ENCODE assay signal across 15 mouse cellular contexts in genomic region chr10:80572477-80572876, GRCm38 (mm10). TPM values are rescaled to one million over a fixed set of nuclear protein-coding genes. Genes with fewer than 3 reads are reported as not detected.
DNase-seq lines count a peak whose midpoint lies in the region; ATAC-seq and TF ChIP-seq lines count a peak whose summit lies in the region.
"Had no signal": no experiment of that assay in that cellular context is flagged by ENCODE, and none has a peak within 500 bp of the region (broad histone marks: within the 10 kb centered on the region; RNA-seq: fewer than 3 reads in every experiment).

No protein-coding gene starts in this region.

- H3K27ac ChIP-seq in heart, embryonic 13.5 days (replicated peaks), result peak overlapping the region; percentile 48; the same call in 1 of the 2 replicates
- no peak overlapping the region for H3K27ac ChIP-seq in heart, embryonic 12.5 days (ENCODE audit: poor library complexity, severe bottlenecking)
- peak overlapping the region; percentile 68 for H3K27ac ChIP-seq in MEL (ENCODE audit: control insufficient read depth, low read depth, low read length)
- H3K27ac ChIP-seq: gastrocnemius, adult 2 months; heart, adult 2 months; midbrain, embryonic 12.5 days had no signal

- peaks cover 81% of the 10 kb centered on the region for H3K79me2 ChIP-seq in MEL (ENCODE audit: control insufficient read depth, insufficient read depth, low read length, poor library complexity)

- H3K4me2 ChIP-seq in heart, embryonic 13.5 days, result no peak overlapping the region
- no peak overlapping the region for H3K4me2 ChIP-seq in heart, embryonic 12.5 days
- H3K4me2 ChIP-seq: midbrain, embryonic 12.5 days had no signal

- 80% methylated on average over 2 of the region's 2 CpGs for WGBS in heart, embryonic 13.5 days
- WGBS in heart, embryonic 12.5 days, result 66% methylated on average over 2 of the region's 2 CpGs

- TF ChIP-seq POLR2A in MEL (IDR thresholded peaks at IDR 0.05; ENCODE audit: control insufficient read depth in 1 of 2, insufficient read depth in 1 of 2, low read depth in 1 of 2, low read length in 2 of 2, poor library complexity in 1 of 2), result no peak; a peak in 1 of 4 replicates

- peaks cover 15% of the 10 kb centered on the region for H3K36me3 ChIP-seq in heart, embryonic 13.5 days
- peaks cover 13% of the 10 kb centered on the region for H3K36me3 ChIP-seq in heart, embryonic 12.5 days
- H3K36me3 ChIP-seq in MEL (ENCODE audit: control insufficient read depth in 1 of 2, insufficient read depth in 2 of 2, low read length in 2 of 2), result peaks cover 0 to 41% of the 10 kb centered on the region in 2 experiments; a peak in 2 of 4 replicates
- H3K36me3 ChIP-seq: midbrain, embryonic 12.5 days had no signal

- no peak overlapping the region for H3K4me3 ChIP-seq in heart, embryonic 13.5 days
- no peak overlapping the region for H3K4me3 ChIP-seq in heart, embryonic 12.5 days
- no peak overlapping the region for H3K4me3 ChIP-seq in MEL (ENCODE audit: control insufficient read depth in 1 of 2, insufficient read depth in 1 of 2, low read depth in 2 of 2, low read length in 2 of 2)
- H3K4me3 ChIP-seq: gastrocnemius, adult 2 months; heart, adult 2 months; midbrain, embryonic 12.5 days had no signal

- no peak for TF ChIP-seq CTCF in MEL (IDR thresholded peaks at IDR 0.05 in 2 of 3, conservative IDR thresholded peaks at IDR 0.05 in 1 of 3; ENCODE audit: control insufficient read depth in 1 of 3, insufficient read depth in 1 of 3, low read depth in 2 of 3, low read length in 3 of 3, poor library complexity in 1 of 3, severe bottlenecking in 1 of 3)

- ATAC-seq in heart, embryonic 13.5 days (ENCODE audit: extremely low read depth, insufficient number of reproducible peaks, low FRiP score, low TSS enrichment), result no peak
- ATAC-seq in heart, embryonic 12.5 days (ENCODE audit: insufficient number of reproducible peaks, low FRiP score), result no peak
- peak; percentile 41 for ATAC-seq in erythroid progenitor cell, adult 5-6 weeks (replicated peaks; ENCODE audit: low FRiP score, poor library complexity, severe bottlenecking)
- peak; percentile 24 for ATAC-seq in megakaryocyte progenitor cell, adult 5-6 weeks (replicated peaks; ENCODE audit: poor library complexity)
- ATAC-seq: lung, postnatal 0 days had no signal

- no peaks in the 10 kb centered on the region for H3K27me3 ChIP-seq in heart, embryonic 13.5 days (replicated peaks)
- H3K27me3 ChIP-seq in heart, embryonic 12.5 days (replicated peaks), result no peaks in the 10 kb centered on the region
- no peaks in the 10 kb centered on the region for H3K27me3 ChIP-seq in MEL (ENCODE audit: control insufficient read depth in 1 of 2, insufficient read depth in 2 of 2, low read length in 2 of 2)

- H3K4me1 ChIP-seq in heart, embryonic 13.5 days, result peaks cover 70% of the 10 kb centered on the region
- H3K4me1 ChIP-seq in heart, embryonic 12.5 days (replicated peaks), result peaks cover 76% of the 10 kb centered on the region
- peaks cover 12 to 59% of the 10 kb centered on the region in 2 experiments; a peak in 3 of 4 replicates for H3K4me1 ChIP-seq in MEL (ENCODE audit: control insufficient read depth in 1 of 2, insufficient read depth in 2 of 2, low read length in 2 of 2)

- TF ChIP-seq RAD21 in MEL (IDR thresholded peaks at IDR 0.05; ENCODE audit: low read depth, low read length), result no peak

- H3K9me3 ChIP-seq in heart, embryonic 13.5 days, result no peaks in the 10 kb centered on the region
- no peaks in the 10 kb centered on the region for H3K9me3 ChIP-seq in heart, embryonic 12.5 days (replicated peaks)
- H3K9me3 ChIP-seq in MEL (replicated peaks; ENCODE audit: insufficient read depth, low read length), result no peaks in the 10 kb centered on the region
- H3K9me3 ChIP-seq: midbrain, embryonic 12.5 days had no signal

- TF ChIP-seq EP300 in MEL (IDR thresholded peaks at IDR 0.05; ENCODE audit: low read depth in 1 of 2, low read length in 2 of 2), result peak; percentile 68 to 91

- peak overlapping the region; percentile 77; the same call in 1 of the 2 replicates for H3K9ac ChIP-seq in heart, embryonic 13.5 days
- H3K9ac ChIP-seq in heart, embryonic 12.5 days, result no peak overlapping the region
- H3K9ac ChIP-seq in MEL (ENCODE audit: control insufficient read depth, low read depth, low read length, poor library complexity, severe bottlenecking), result peak overlapping the region; percentile 33; the same call in 1 of the 2 replicates
- H3K9ac ChIP-seq: midbrain, embryonic 12.5 days had no signal

- peak; percentile 65 for DNase-seq in MEL (ENCODE audit: low read depth, low spot score)
- no peak for DNase-seq in frontal cortex, postnatal 25 days (ENCODE audit: low spot score in 2 of 2)
- no peak for DNase-seq in thymus, postnatal 0 days (ENCODE audit: low spot score)
- no peak for DNase-seq in adrenal gland, postnatal 36 days
- DNase-seq: adrenal gland, adult 8-10 months; gastrocnemius, adult 2 months; heart, adult 2 months; kidney, adult 2 months; thymus, adult 2 months had no signal

RNA-seq across cellular contexts. Expression of gene Klf16, which starts 4.6 kb away (rescaled TPM):
- 5.1 and 6.2 TPM in 2 replicates for polyA plus RNA-seq in heart, embryonic 13.5 days (2015; fragmentation: Nextera tagmentation; extraction: Ambion mirVana)
- polyA plus RNA-seq in heart, embryonic 12.5 days (2016; fragmentation: Nextera tagmentation; extraction: Ambion mirVana), result 7.9 and 8.5 TPM in 2 replicates
- total RNA-seq in MEL (2012; rRNA removed), result 30.0 and 37.1 TPM in 2 replicates
- polyA plus RNA-seq in MEL (2012; ENCODE audit: insufficient read depth in 1 of 2, insufficient read length in 2 of 2, low read depth in 1 of 2, low replicate concordance in 2 of 2, missing spikeins in 1 of 2), result 10 to 100 TPM in 1 of 2 experiments, not detected in 1; 51.1 TPM
- total RNA-seq in erythroid progenitor cell, adult 5-6 weeks (2015; ENCODE audit: low replicate concordance), result 8.4 and 9.4 TPM in 2 replicates
- total RNA-seq in erythroid progenitor cell, adult 5-6 weeks (2017; ENCODE audit: low replicate concordance), result 9.9 and 14.1 TPM in 2 replicates
- total RNA-seq in megakaryocyte progenitor cell, adult 5-6 weeks (2015), result 5.3 and 5.4 TPM in 2 replicates
- total RNA-seq in megakaryocyte progenitor cell, adult 5-6 weeks (2017), result 4.3 and 6.0 TPM in 2 replicates
- polyA plus RNA-seq in thymus, postnatal 0 days (2015; fragmentation: Nextera tagmentation; extraction: Ambion mirVana), result 7.7 and 9.5 TPM in 2 replicates
- total RNA-seq in adrenal gland, postnatal 36 days (2021), result 10 to 100 TPM; 13.6 to 14.1 TPM

RNA-seq across cellular contexts. Expression of gene Rexo1, which starts 11.1 kb away (rescaled TPM):
- polyA plus RNA-seq in heart, embryonic 13.5 days (2015; fragmentation: Nextera tagmentation; extraction: Ambion mirVana), result 15.9 and 17.7 TPM in 2 replicates
- 21.5 and 22.2 TPM in 2 replicates for polyA plus RNA-seq in heart, embryonic 12.5 days (2016; fragmentation: Nextera tagmentation; extraction: Ambion mirVana)
- total RNA-seq in MEL (2012; rRNA removed), result 14.3 and 14.7 TPM in 2 replicates
- 10 to 100 TPM in 1 of 2 experiments, not detected in 1; 54.6 TPM for polyA plus RNA-seq in MEL (2012; ENCODE audit: insufficient read depth in 1 of 2, insufficient read length in 2 of 2, low read depth in 1 of 2, low replicate concordance in 2 of 2, missing spikeins in 1 of 2)
- total RNA-seq in erythroid progenitor cell, adult 5-6 weeks (2015; ENCODE audit: low replicate concordance), result 33.5 and 35.7 TPM in 2 replicates
- 16.3 and 25.7 TPM in 2 replicates for total RNA-seq in erythroid progenitor cell, adult 5-6 weeks (2017; ENCODE audit: low replicate concordance)
- 34.1 and 35.2 TPM in 2 replicates for total RNA-seq in megakaryocyte progenitor cell, adult 5-6 weeks (2015)
- 17.1 and 19.2 TPM in 2 replicates for total RNA-seq in megakaryocyte progenitor cell, adult 5-6 weeks (2017)
- polyA plus RNA-seq in thymus, postnatal 0 days (2015; fragmentation: Nextera tagmentation; extraction: Ambion mirVana), result 24.1 and 25.5 TPM in 2 replicates
- total RNA-seq in adrenal gland, postnatal 36 days (2021), result 10 to 100 TPM; 28.3 to 42.9 TPM

RNA-seq across cellular contexts. Expression of gene Abhd17a, which starts 17.7 kb away (rescaled TPM):
- polyA plus RNA-seq in heart, embryonic 13.5 days (2015; fragmentation: Nextera tagmentation; extraction: Ambion mirVana), result 81.7 and 85.1 TPM in 2 replicates
- polyA plus RNA-seq in heart, embryonic 12.5 days (2016; fragmentation: Nextera tagmentation; extraction: Ambion mirVana), result 99.4 and 105 TPM in 2 replicates
- total RNA-seq in MEL (2012; rRNA removed), result 89.6 and 98.5 TPM in 2 replicates
- polyA plus RNA-seq in MEL (2012; ENCODE audit: insufficient read depth in 1 of 2, insufficient read length in 2 of 2, low read depth in 1 of 2, low replicate concordance in 2 of 2, missing spikeins in 1 of 2), result 100 to 1,000 TPM in 1 of 2 experiments, 10 to 100 TPM in 1; 96.2 to 136 TPM
- 44.7 and 49.0 TPM in 2 replicates for total RNA-seq in erythroid progenitor cell, adult 5-6 weeks (2015; ENCODE audit: low replicate concordance)
- 5.5 and 30.7 TPM in 2 replicates for total RNA-seq in erythroid progenitor cell, adult 5-6 weeks (2017; ENCODE audit: low replicate concordance)
- total RNA-seq in megakaryocyte progenitor cell, adult 5-6 weeks (2015), result 59.7 and 79.8 TPM in 2 replicates
- total RNA-seq in megakaryocyte progenitor cell, adult 5-6 weeks (2017), result 20.5 and 29.4 TPM in 2 replicates
- polyA plus RNA-seq in thymus, postnatal 0 days (2015; fragmentation: Nextera tagmentation; extraction: Ambion mirVana), result 103 and 118 TPM in 2 replicates
- total RNA-seq in adrenal gland, postnatal 36 days (2021), result 100 to 1,000 TPM; 103 to 107 TPM

RNA-seq across cellular contexts. Expression of gene Scamp4, which starts 30.2 kb away (rescaled TPM):
- polyA plus RNA-seq in heart, embryonic 13.5 days (2015; fragmentation: Nextera tagmentation; extraction: Ambion mirVana), result 65.9 and 70.4 TPM in 2 replicates
- polyA plus RNA-seq in heart, embryonic 12.5 days (2016; fragmentation: Nextera tagmentation; extraction: Ambion mirVana), result 67.4 and 70.0 TPM in 2 replicates
- 34.2 and 36.5 TPM in 2 replicates for total RNA-seq in MEL (2012; rRNA removed)
- polyA plus RNA-seq in MEL (2012; ENCODE audit: insufficient read depth in 1 of 2, insufficient read length in 2 of 2, low read depth in 1 of 2, low replicate concordance in 2 of 2, missing spikeins in 1 of 2), result 100 to 1,000 TPM in 1 of 2 experiments, not detected in 1; 140 TPM
- total RNA-seq in erythroid progenitor cell, adult 5-6 weeks (2015; ENCODE audit: low replicate concordance), result 8.8 and 10.5 TPM in 2 replicates
- 2.3 and 6.9 TPM in 2 replicates for total RNA-seq in erythroid progenitor cell, adult 5-6 weeks (2017; ENCODE audit: low replicate concordance)
- 25.9 and 27.2 TPM in 2 replicates for total RNA-seq in megakaryocyte progenitor cell, adult 5-6 weeks (2015)
- total RNA-seq in megakaryocyte progenitor cell, adult 5-6 weeks (2017), result 11.2 and 15.9 TPM in 2 replicates
- polyA plus RNA-seq in thymus, postnatal 0 days (2015; fragmentation: Nextera tagmentation; extraction: Ambion mirVana), result 50.4 and 52.9 TPM in 2 replicates
- 10 to 100 TPM; 64.3 to 64.6 TPM for total RNA-seq in adrenal gland, postnatal 36 days (2021)

RNA-seq across cellular contexts. Expression of gene Adat3, which starts 30.2 kb away (rescaled TPM):
- polyA plus RNA-seq in heart, embryonic 13.5 days (2015; fragmentation: Nextera tagmentation; extraction: Ambion mirVana), result 4.4 and 5.6 TPM in 2 replicates
- polyA plus RNA-seq in heart, embryonic 12.5 days (2016; fragmentation: Nextera tagmentation; extraction: Ambion mirVana), result 3.5 and 4.1 TPM in 2 replicates
- 7.2 and 7.7 TPM in 2 replicates for total RNA-seq in MEL (2012; rRNA removed)
- polyA plus RNA-seq in MEL (2012; ENCODE audit: insufficient read depth in 1 of 2, insufficient read length in 2 of 2, low read depth in 1 of 2, low replicate concordance in 2 of 2, missing spikeins in 1 of 2), result 1 to 10 TPM in 1 of 2 experiments, not detected in 1; 7.4 TPM
- not detected in 2 replicates for total RNA-seq in erythroid progenitor cell, adult 5-6 weeks (2015; ENCODE audit: low replicate concordance)
- 1.4 TPM in 1 of 2 replicates, not detected in the other for total RNA-seq in erythroid progenitor cell, adult 5-6 weeks (2017; ENCODE audit: low replicate concordance)
- total RNA-seq in megakaryocyte progenitor cell, adult 5-6 weeks (2015), result 0.57 and 0.81 TPM in 2 replicates
- 0.08 TPM in 1 of 2 replicates, not detected in the other for total RNA-seq in megakaryocyte progenitor cell, adult 5-6 weeks (2017)
- polyA plus RNA-seq in thymus, postnatal 0 days (2015; fragmentation: Nextera tagmentation; extraction: Ambion mirVana), result 6.9 and 10.2 TPM in 2 replicates
- total RNA-seq in adrenal gland, postnatal 36 days (2021), result 1 to 10 TPM; 2.7 to 6.1 TPM

Comparison
In these comparisons a context has a peak if more than half of its experiments do, and no peak if none do; other contexts are left out.
1. ATAC-seq: peak in erythroid progenitor cell, adult 5-6 weeks (single experiment) and megakaryocyte progenitor cell, adult 5-6 weeks (single experiment); none in heart, embryonic 13.5 days (single experiment) and heart, embryonic 12.5 days (single experiment).